Mouse (Mus musculus) forebrain, embryonic 14.5 days (tissue): Measurements from ENCODE around the gene Maff. TPM values are rescaled to one million over a fixed set of nuclear protein-coding genes. Genes with fewer than 3 reads are reported as not detected.

Experiments used
- ATAC-seq: fragments of 200-750 bp; cut with Nextera tagmentation; 2 replicates; pipeline ENCODE4 v1.8.0; 2017; ENCODE audit warnings: mild to moderate bottlenecking, moderate library complexity
- DNase-seq: peaks from one replicate; pipeline ENCODE4 v3.0.0-alpha.2; 2015; ENCODE audit warnings: low spot score
- H3K27ac ChIP-seq: fragments of 300-500 bp; sonication (generic); 2 replicates; pipeline ENCODE4 v1.5.1; 2014; ENCODE audit warnings: low read depth, mild to moderate bottlenecking, control low read depth, low read length, moderate library complexity
- H3K27me3 ChIP-seq: fragments of 300-500 bp; sonication (generic); replicated peaks from 2 replicates; pipeline ENCODE4 v1.6.1; 2014; ENCODE audit warnings: low read length, control low read depth, mixed read lengths; ENCODE audit not compliant: control insufficient read depth, insufficient read depth
- H3K36me3 ChIP-seq: fragments of 300-500 bp; sonication (generic); 2 replicates; pipeline ENCODE4 v1.6.1; 2014; ENCODE audit warnings: low read length, control low read depth; ENCODE audit not compliant: control insufficient read depth, insufficient read depth
- H3K4me1 ChIP-seq: fragments of 300-500 bp; sonication (generic); 2 replicates; pipeline ENCODE4 v1.6.1; 2014; ENCODE audit warnings: antibody characterized with exemption, low read length, control low read depth; ENCODE audit not compliant: control insufficient read depth, insufficient read depth
- H3K4me2 ChIP-seq: fragments of 300-500 bp; sonication (generic); 2 replicates; pipeline ENCODE4 v1.6.1; 2014; ENCODE audit warnings: mild to moderate bottlenecking, control low read depth, low read length
- H3K4me3 ChIP-seq: fragments of 300-500 bp; sonication (generic); 2 replicates; pipeline ENCODE4 v1.5.1; 2014; ENCODE audit warnings: low read depth, low read length, control low read depth
- H3K9ac ChIP-seq: fragments of 300-500 bp; sonication (generic); 2 replicates; pipeline ENCODE4 v1.6.1; 2014; ENCODE audit warnings: mild to moderate bottlenecking, low read length, control low read depth, moderate library complexity
- H3K9me3 ChIP-seq: fragments of 300-500 bp; sonication (generic); replicated peaks from 2 replicates; pipeline ENCODE4 v1.6.1; 2016; ENCODE audit warnings: low read length, control low read depth, mixed read lengths; ENCODE audit not compliant: control insufficient read depth
- WGBS: fragments of 180-500 bp; shearing (Covaris S2); extraction: QIAGEN DNeasy Blood & Tissue Kit; methylation state at CpG from one replicate; pipeline ENCODE4 v1.1.7; 2014; 5-methylcytosine and 5-hydroxymethylcytosine counted together
- microRNA counts: library from miRNA; unstranded; fragments of <30 nt; microRNA quantifications from one replicate; lab custom pipeline; 2016
- microRNA-seq: library from miRNA; unstranded; fragments of <30 nt; microRNA quantifications from one replicate; pipeline ENCODE4, GENCODE M21; 2016
- polyA plus RNA-seq: library from polyadenylated mRNA; unstranded; fragments of >200 nt; fragmentation: Nextera tagmentation; extraction: Ambion mirVana; gene quantifications from 2 replicates; pipeline ENCODE4 v1.2.1, GENCODE M21; 2014

The Maff gene
- polyA plus RNA-seq, 1 experiment from 2014 or later: 1.6 TPM

GRCm38 (mm10) chr15:79402836-79403762, 56.7 kb downstream of the Maff start, which contains the start of gene Tmem184b:
TSS of gene Tmem184b (minus strand) at chr15:79403569.
- H3K9ac ChIP-seq: peak within 1 kb of the TSS; percentile 94
- peaks cover 7% of the 10 kb centered on the region for H3K4me1 ChIP-seq
- no peaks in the 10 kb centered on the region for H3K36me3 ChIP-seq
- H3K27ac ChIP-seq: peak within 1 kb of the TSS; percentile 68; the same call in 1 of the 2 replicates
- peak within 1 kb of the TSS; percentile 93 for H3K4me3 ChIP-seq
- under 1% methylated on average over 78 of the region's 90 CpGs for WGBS
- no peaks in the 10 kb centered on the region for H3K9me3 ChIP-seq
- H3K27me3 ChIP-seq: no peaks in the 10 kb centered on the region
- peak within 1 kb of the TSS; percentile 85 for H3K4me2 ChIP-seq
- ATAC-seq (peak; percentile 94), DNase-seq (peak; percentile 91)

DNA sequence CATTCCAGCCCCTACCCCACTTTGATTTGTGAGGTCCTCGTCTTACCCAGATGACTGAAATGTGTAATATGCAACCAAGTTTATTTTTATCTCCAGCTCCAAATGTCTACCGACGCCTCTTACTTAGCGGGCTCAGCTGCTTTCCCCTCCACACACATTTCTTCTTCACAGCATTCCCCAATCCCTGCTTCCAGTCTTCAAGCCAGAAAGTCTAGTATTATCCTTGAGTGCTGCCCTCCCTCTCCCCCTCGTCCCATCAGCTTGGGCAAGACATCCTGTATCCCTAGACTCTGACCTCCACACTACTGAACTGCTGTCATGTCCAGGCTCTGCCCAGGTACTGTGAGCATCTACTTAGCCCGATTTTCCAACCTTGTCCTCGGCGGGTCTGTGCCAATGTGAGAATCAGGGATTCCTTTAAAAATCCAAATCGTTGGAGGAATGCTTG, 57.4 kb downstream of the Maff start:
- DNase-seq (no peak), ATAC-seq (no peak)
- Histone ChIP-seq H3K9ac (peak overlapping the region; percentile 94), H3K4me3 (peak overlapping the region; percentile 93), H3K27ac (no peak overlapping the region), H3K9me3 (no peaks in the 10 kb centered on the region), H3K36me3 (no peaks in the 10 kb centered on the region), H3K27me3 (no peaks in the 10 kb centered on the region), H3K4me1 (peaks cover 7% of the 10 kb centered on the region), H3K4me2 (peak overlapping the region; percentile 85)
- whole genome bisulfite sequencing: 20% methylated on average over 9 of the region's 9 CpGs

DNA sequence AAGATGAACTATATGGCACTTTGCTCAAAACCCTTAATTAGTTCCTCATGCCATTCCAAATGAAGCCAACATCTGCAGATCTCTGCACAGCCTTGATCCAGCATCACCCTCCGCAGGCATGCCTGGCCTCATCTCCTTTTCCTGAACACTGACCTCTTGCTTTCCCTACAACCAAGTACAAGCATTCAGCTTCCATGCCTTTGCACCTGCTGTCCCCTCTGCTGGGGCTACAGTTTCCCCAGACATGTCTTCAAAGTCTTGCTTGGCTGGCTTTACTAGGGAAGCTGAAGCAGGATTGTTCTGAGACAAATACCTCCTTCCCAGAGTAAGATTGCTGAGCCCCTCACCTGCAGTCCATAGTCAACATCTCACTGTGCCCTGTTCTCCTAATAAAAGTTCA, 57.9 kb downstream of the Maff start:
- no peak overlapping the region for H3K27ac ChIP-seq
- DNase-seq (no peak), ATAC-seq (no peak)
- no peaks in the 10 kb centered on the region for H3K36me3 ChIP-seq
- H3K27me3 ChIP-seq: no peaks in the 10 kb centered on the region
- no peak overlapping the region for H3K4me3 ChIP-seq
- WGBS: 55% methylated on average over 1 of the region's 1 CpGs
- H3K4me2 ChIP-seq: no peak overlapping the region
- H3K9me3 ChIP-seq: no peaks in the 10 kb centered on the region
- H3K9ac ChIP-seq: no peak overlapping the region
- H3K4me1 ChIP-seq: peaks cover 7% of the 10 kb centered on the region

- WGBS: 80% methylated on average over 4 of the region's 4 CpGs
- Histone ChIP-seq H3K4me1 (peaks cover 5% of the 10 kb centered on the region), H3K4me2 (no peak overlapping the region), H3K4me3 (no peak overlapping the region), H3K27ac (no peak overlapping the region), H3K36me3 (no peaks in the 10 kb centered on the region), H3K27me3 (no peaks in the 10 kb centered on the region), H3K9me3 (no peaks in the 10 kb centered on the region), H3K9ac (no peak overlapping the region)
- no peak for DNase-seq
- no peak for ATAC-seq
Observed at GRCm38 (mm10) chr15:79406564-79406963, 60.1 kb downstream of the Maff start.

MicroRNAs encoded within 50 kb of the gene (microRNA counts, 519-probe panel; counts per million panel counts)
- not detected for microRNA mmu-miR-1943 (lab: Ali Mortazavi, UCI)

Small RNA genes lying within 50 kb of the gene (microRNA-seq; reads per million reads assigned to microRNA genes)
- 1.1 reads per million for gene Mir1943

Other genes with a start within 250 kb of the Maff start
- 5.7 and 6.3 TPM in 2 replicates for gene Micall1, start 237.7 kb upstream of the Maff start, polyA plus RNA-seq
- 319 and 356 TPM in 2 replicates for gene Polr2f, start 205.6 kb upstream of the Maff start, polyA plus RNA-seq
- gene 1700088E04Rik, start 205.4 kb upstream of the Maff start, polyA plus RNA-seq: 14.8 and 17.1 TPM in 2 replicates
- gene Sox10, start 181.4 kb upstream of the Maff start, polyA plus RNA-seq: 0.89 and 1.9 TPM in 2 replicates
- gene Pick1, start 117.4 kb upstream of the Maff start, polyA plus RNA-seq: 36.9 and 45.3 TPM in 2 replicates
- gene Gm49486, start 117.2 kb upstream of the Maff start, polyA plus RNA-seq: 0.69 and 0.98 TPM in 2 replicates
- gene Slc16a8, start 91.9 kb upstream of the Maff start, polyA plus RNA-seq: 0.60 and 0.83 TPM in 2 replicates
- 1.4 and 2.6 TPM in 2 replicates for gene Baiap2l2, start 61.1 kb upstream of the Maff start, polyA plus RNA-seq
- gene Pla2g6, start 18.2 kb upstream of the Maff start, polyA plus RNA-seq: 14.0 and 18.9 TPM in 2 replicates
- 20.3 and 30.6 TPM in 2 replicates for gene Tmem184b, start 56.9 kb downstream of the Maff start, polyA plus RNA-seq
- 114 and 158 TPM in 2 replicates for gene Csnk1e, start 108.9 kb downstream of the Maff start, polyA plus RNA-seq
- 0.18 TPM in 1 of 2 replicates, not detected in the other for gene Kcnj4, start 158.6 kb downstream of the Maff start, polyA plus RNA-seq
- 6.8 and 8.4 TPM in 2 replicates for gene Kdelr3, start 169.8 kb downstream of the Maff start, polyA plus RNA-seq
- gene Ddx17, start 200.1 kb downstream of the Maff start, polyA plus RNA-seq: 88.7 and 97.1 TPM in 2 replicates